Mouse (Mus musculus) hindbrain, embryonic 14.5 days (tissue): ENCODE data around the gene Abca3. TPM values are rescaled to one million over a fixed set of nuclear protein-coding genes. Genes with fewer than 3 reads are reported as not detected.

ENCODE experiments used
- ATAC-seq: fragments of 200-750 bp; cut with Nextera tagmentation; 2 replicates; pipeline ENCODE4 v1.8.0; 2017; ENCODE audit warnings: moderate number of reproducible peaks, mild to moderate bottlenecking, moderate TSS enrichment, moderate library complexity; ENCODE audit not compliant: low FRiP score
- DNase-seq: peaks from one replicate; pipeline ENCODE4 v3.0.0-alpha.2; 2015; ENCODE audit warnings: low spot score
- H3K27ac ChIP-seq: fragments of 300-500 bp; sonication (generic); 2 replicates; pipeline ENCODE4 v1.5.1; 2014; ENCODE audit warnings: mild to moderate bottlenecking, moderate library complexity
- H3K27me3 ChIP-seq: fragments of 300-500 bp; sonication (generic); 2 replicates; pipeline ENCODE4 v1.6.1; 2014; ENCODE audit warnings: mild to moderate bottlenecking, low read length, mixed read lengths; ENCODE audit not compliant: control insufficient read depth, insufficient read depth
- H3K36me3 ChIP-seq: fragments of 300-500 bp; sonication (generic); replicated peaks from 2 replicates; pipeline ENCODE4 v1.6.1; 2014; ENCODE audit not compliant: control insufficient read depth, insufficient read depth
- H3K4me1 ChIP-seq: fragments of 300-500 bp; sonication (generic); replicated peaks from 2 replicates; pipeline ENCODE4 v1.6.1; 2014; ENCODE audit warnings: antibody characterized with exemption, low read length, mixed read lengths; ENCODE audit not compliant: control insufficient read depth, insufficient read depth
- H3K4me2 ChIP-seq: fragments of 300-500 bp; sonication (generic); replicated peaks from 2 replicates; pipeline ENCODE4 v1.6.1; 2014; ENCODE audit warnings: mild to moderate bottlenecking, moderate library complexity
- H3K4me3 ChIP-seq: fragments of 300-500 bp; sonication (generic); replicated peaks from 2 replicates; pipeline ENCODE4 v1.5.1; 2014; ENCODE audit warnings: mild to moderate bottlenecking, low read length
- H3K9ac ChIP-seq: fragments of 300-500 bp; sonication (generic); 2 replicates; pipeline ENCODE4 v1.6.1; 2014
- H3K9me3 ChIP-seq: fragments of 300-500 bp; sonication (generic); 2 replicates; pipeline ENCODE4 v1.6.1; 2016; ENCODE audit warnings: low read length; ENCODE audit not compliant: control insufficient read depth
- WGBS: fragments of 180-500 bp; shearing (Covaris S2); extraction: QIAGEN DNeasy Blood & Tissue Kit; methylation state at CpG from one replicate; pipeline ENCODE4 v1.1.7; 2014; 5-methylcytosine and 5-hydroxymethylcytosine counted together
- polyA plus RNA-seq: library from polyadenylated mRNA; unstranded; fragments of >200 nt; fragmentation: Nextera tagmentation; extraction: Ambion mirVana; gene quantifications from 2 replicates; pipeline ENCODE4 v1.2.1, GENCODE M21; 2014

Abca3 gene
- polyA plus RNA-seq, 1 experiment from 2014 or later, result 32.8 TPM

- no peak overlapping the region for H3K27ac ChIP-seq
- H3K27me3 ChIP-seq, result no peaks in the 10 kb centered on the region
- H3K4me2 ChIP-seq, result no peak overlapping the region
- DNase-seq (no peak), ATAC-seq (no peak)
- H3K9ac ChIP-seq, result no peak overlapping the region
- H3K9me3 ChIP-seq, result no peaks in the 10 kb centered on the region
- peaks cover 70% of the 10 kb centered on the region for H3K36me3 ChIP-seq
- WGBS, result 33% methylated on average over 13 of the region's 13 CpGs
- no peak overlapping the region for H3K4me3 ChIP-seq
- H3K4me1 ChIP-seq, result no peaks in the 10 kb centered on the region
Measured at GRCm38 (mm10) chr17:24365863-24366262, 14.1 kb downstream of the Abca3 start.

GRCm38 (mm10) chr17:24375094-24375712 lies 23.5 kb downstream of the Abca3 start:
- peaks cover 93% of the 10 kb centered on the region for H3K36me3 ChIP-seq
- H3K27ac ChIP-seq, result no peak overlapping the region
- WGBS, result 89% methylated on average over 4 of the region's 5 CpGs
- H3K9ac ChIP-seq, result no peak overlapping the region
- H3K27me3 ChIP-seq, result no peaks in the 10 kb centered on the region
- H3K4me3 ChIP-seq, result no peak overlapping the region
- no peak overlapping the region for H3K4me2 ChIP-seq
- DNase-seq (no peak), ATAC-seq (no peak)
- H3K9me3 ChIP-seq, result no peaks in the 10 kb centered on the region
- no peaks in the 10 kb centered on the region for H3K4me1 ChIP-seq

DNA sequence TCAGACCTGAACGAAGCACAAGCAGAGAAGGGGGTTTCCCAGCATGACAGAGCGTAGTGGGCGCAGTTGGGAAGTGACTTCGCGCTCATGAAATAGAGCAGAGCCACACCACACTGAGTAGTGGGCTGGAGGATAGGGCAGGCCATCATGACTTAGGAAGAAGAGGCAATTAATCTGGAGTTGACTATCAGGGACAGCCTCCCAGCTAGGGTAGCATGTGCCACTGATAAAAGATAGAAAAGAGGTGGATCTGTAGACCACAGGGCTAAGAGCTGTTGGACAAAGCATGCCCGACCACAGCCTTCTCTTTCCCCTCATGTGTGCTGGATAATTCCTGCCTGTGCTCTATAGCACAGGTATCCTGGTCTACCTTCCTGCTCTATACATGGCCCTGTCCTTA lies 24.1 kb downstream of the Abca3 start:
- Histone ChIP-seq H3K27ac (no peak overlapping the region), H3K9me3 (no peaks in the 10 kb centered on the region), H3K27me3 (no peaks in the 10 kb centered on the region), H3K4me2 (no peak overlapping the region), H3K36me3 (peaks cover 91% of the 10 kb centered on the region), H3K9ac (no peak overlapping the region), H3K4me3 (no peak overlapping the region), H3K4me1 (no peaks in the 10 kb centered on the region)
- no peak for ATAC-seq
- DNase-seq, result no peak
- 92% methylated on average over 6 of the region's 6 CpGs for WGBS

DNA sequence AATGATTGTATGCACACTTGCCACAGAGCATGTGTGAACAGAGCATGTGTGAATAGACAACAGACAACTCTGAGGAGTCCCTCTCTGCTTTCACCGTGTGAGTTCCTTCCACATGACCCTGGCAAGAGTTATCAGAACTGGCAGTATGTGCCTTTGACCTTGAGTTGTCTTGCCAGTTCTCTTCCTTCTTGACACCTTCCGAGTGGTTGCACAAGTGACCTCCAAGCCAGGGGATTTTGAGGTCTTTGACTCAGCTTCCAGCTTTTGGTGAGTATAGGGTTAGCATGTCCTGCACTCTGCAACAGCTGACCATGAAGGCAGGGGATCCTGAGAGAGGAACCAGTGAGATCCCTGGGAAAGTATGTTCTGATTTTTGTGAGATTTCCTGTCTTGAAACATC lies 26.7 kb downstream of the Abca3 start:
- H3K4me2 ChIP-seq, result no peak overlapping the region
- no peak for DNase-seq
- no peak overlapping the region for H3K4me3 ChIP-seq
- H3K27ac ChIP-seq, result no peak overlapping the region
- no peaks in the 10 kb centered on the region for H3K4me1 ChIP-seq
- no peak overlapping the region for H3K9ac ChIP-seq
- H3K9me3 ChIP-seq, result no peaks in the 10 kb centered on the region
- peaks cover 93% of the 10 kb centered on the region for H3K36me3 ChIP-seq
- 86% methylated on average over 2 of the region's 2 CpGs for WGBS
- ATAC-seq, result no peak
- H3K27me3 ChIP-seq, result no peaks in the 10 kb centered on the region

- Histone ChIP-seq H3K4me1 (no peaks in the 10 kb centered on the region), H3K4me2 (no peak overlapping the region), H3K9me3 (no peaks in the 10 kb centered on the region), H3K27me3 (no peaks in the 10 kb centered on the region), H3K27ac (no peak overlapping the region), H3K9ac (no peak overlapping the region), H3K36me3 (peaks cover 92% of the 10 kb centered on the region), H3K4me3 (no peak overlapping the region)
- no peak for DNase-seq
- WGBS, result 88% methylated on average over 8 of the region's 8 CpGs
- no peak for ATAC-seq
Measured at GRCm38 (mm10) chr17:24383789-24384188, 32.0 kb downstream of the Abca3 start.

DNA sequence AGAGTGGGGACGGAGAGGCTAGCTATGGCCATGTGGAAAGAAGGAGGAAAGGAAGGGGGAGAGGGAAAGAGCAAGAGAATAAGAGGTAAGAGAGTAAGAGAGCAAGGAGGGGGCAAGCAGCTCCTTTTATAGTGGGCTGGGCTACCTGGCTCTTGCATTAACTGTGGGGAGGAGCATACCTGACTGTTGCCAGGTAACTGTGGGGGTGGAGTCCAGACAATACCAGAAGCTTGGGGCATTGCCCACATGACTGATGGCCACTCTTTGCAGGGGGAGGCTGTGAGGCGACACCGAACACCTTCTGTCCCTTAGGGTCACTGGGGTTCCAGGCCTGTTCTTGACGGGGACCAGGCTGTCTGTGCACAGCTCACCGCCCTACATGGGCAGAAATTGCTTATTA lies 37.0 kb downstream of the Abca3 start:
- Histone ChIP-seq H3K27ac (no peak overlapping the region), H3K4me2 (no peak overlapping the region), H3K4me1 (no peaks in the 10 kb centered on the region), H3K9me3 (no peaks in the 10 kb centered on the region), H3K9ac (no peak overlapping the region), H3K36me3 (peaks cover 93% of the 10 kb centered on the region), H3K27me3 (no peaks in the 10 kb centered on the region), H3K4me3 (no peak overlapping the region)
- no peak for DNase-seq
- 87% methylated on average over 5 of the region's 5 CpGs for WGBS
- ATAC-seq, result no peak

- Histone ChIP-seq H3K27ac (no peak overlapping the region), H3K4me1 (no peaks in the 10 kb centered on the region), H3K4me3 (no peak overlapping the region), H3K4me2 (no peak overlapping the region), H3K9me3 (no peaks in the 10 kb centered on the region), H3K9ac (no peak overlapping the region), H3K36me3 (peaks cover 92% of the 10 kb centered on the region), H3K27me3 (no peaks in the 10 kb centered on the region)
- DNase-seq (peak; percentile 69), ATAC-seq (no peak)
- 5% methylated on average over 2 of the region's 2 CpGs for WGBS
Measured at GRCm38 (mm10) chr17:24389865-24390264, 38.1 kb downstream of the Abca3 start.

DNA sequence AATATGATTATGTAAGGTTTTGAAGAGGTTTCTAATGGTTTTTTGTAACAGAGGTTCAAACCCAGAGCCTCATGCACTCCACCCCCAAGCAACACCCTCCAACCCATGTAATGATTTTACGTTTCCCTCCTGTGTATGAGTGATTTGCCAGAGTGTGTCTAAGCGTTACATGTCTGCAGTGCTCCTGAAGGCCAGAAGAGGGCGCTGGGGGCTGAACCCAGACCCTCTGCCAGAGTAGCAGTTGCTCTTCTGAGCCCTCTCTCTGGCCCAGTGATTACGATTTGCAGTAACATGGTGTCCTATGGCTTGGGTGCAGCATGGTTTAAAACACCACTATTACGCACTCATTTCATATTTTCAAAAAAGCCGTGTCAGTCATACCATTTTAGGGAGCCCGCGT lies 39.4 kb downstream of the Abca3 start:
- H3K27me3 ChIP-seq, result no peaks in the 10 kb centered on the region
- ATAC-seq (no peak), DNase-seq (no peak)
- WGBS, result 68% methylated on average over 8 of the region's 8 CpGs
- no peak overlapping the region for H3K4me2 ChIP-seq
- H3K9ac ChIP-seq, result no peak overlapping the region
- H3K9me3 ChIP-seq, result no peaks in the 10 kb centered on the region
- H3K27ac ChIP-seq, result no peak overlapping the region
- H3K4me3 ChIP-seq, result no peak overlapping the region
- peaks cover 90% of the 10 kb centered on the region for H3K36me3 ChIP-seq
- no peaks in the 10 kb centered on the region for H3K4me1 ChIP-seq

- peaks cover 88% of the 10 kb centered on the region for H3K36me3 ChIP-seq
- H3K4me3 ChIP-seq, result no peak overlapping the region
- WGBS, result 37% methylated on average over 4 of the region's 4 CpGs
- H3K4me1 ChIP-seq, result no peaks in the 10 kb centered on the region
- no peaks in the 10 kb centered on the region for H3K27me3 ChIP-seq
- no peak overlapping the region for H3K27ac ChIP-seq
- H3K4me2 ChIP-seq, result no peak overlapping the region
- ATAC-seq, result no peak
- H3K9me3 ChIP-seq, result no peaks in the 10 kb centered on the region
- H3K9ac ChIP-seq, result no peak overlapping the region
- DNase-seq, result no peak
Measured at GRCm38 (mm10) chr17:24393527-24393926, 41.8 kb downstream of the Abca3 start.

- Histone ChIP-seq H3K9me3 (no peaks in the 10 kb centered on the region), H3K27me3 (no peaks in the 10 kb centered on the region), H3K4me2 (no peak overlapping the region), H3K27ac (no peak overlapping the region), H3K36me3 (peaks cover 87% of the 10 kb centered on the region), H3K4me3 (no peak overlapping the region), H3K4me1 (no peaks in the 10 kb centered on the region), H3K9ac (no peak overlapping the region)
- 90% methylated on average over 7 of the region's 7 CpGs for WGBS
- no peak for ATAC-seq
- DNase-seq, result no peak
Measured at GRCm38 (mm10) chr17:24394456-24394855, 42.7 kb downstream of the Abca3 start.
